Mouse (Mus musculus) fibroblast of lung, adult 2 months (primary cell): ENCODE measurements at regions not wholly inside any gene's neighbourhood (a gene's known extent, or its start where the extent isn't known, plus 50 kb on each side); places are given as distances from the start of the nearest gene placed in this dataset.
A peak's percentile ranks its signal among the peaks of the same experiment; 100 is the strongest.

Experiments used
- DNase-seq: peaks from one replicate; pipeline ENCODE4 v3.0.0-alpha.2; 2011; ENCODE audit warnings: low read depth

- no peak for DNase-seq
Observed at GRCm38 (mm10) chr12:12147088-12147687, 114.8 kb upstream of the Fam49a start.

DNA sequence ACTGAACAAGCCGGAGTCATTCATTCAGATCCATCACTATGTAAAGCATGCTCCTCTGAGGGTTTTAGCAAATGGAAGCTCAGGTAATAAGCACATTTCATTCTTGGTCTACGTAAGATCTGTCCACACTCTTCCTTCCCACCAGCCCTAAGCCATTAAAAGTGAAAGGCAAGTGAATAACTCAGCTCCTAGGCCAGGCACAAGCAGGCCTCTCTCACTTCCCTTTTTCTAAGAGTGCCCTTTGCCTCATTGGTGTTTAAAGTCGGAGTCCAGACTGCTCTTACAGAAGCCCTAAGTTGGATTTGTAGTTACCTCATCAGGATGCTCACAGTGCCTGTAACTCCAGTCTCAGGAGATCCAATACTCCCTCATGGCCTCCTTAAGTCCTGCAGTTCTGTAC is 114.1 kb upstream of the Fam49a start:
- DNase-seq = no peak

- DNase-seq = peak; percentile 18
Observed at GRCm38 (mm10) chr12:12148659-12149399, 113.1 kb upstream of the Fam49a start.

DNA sequence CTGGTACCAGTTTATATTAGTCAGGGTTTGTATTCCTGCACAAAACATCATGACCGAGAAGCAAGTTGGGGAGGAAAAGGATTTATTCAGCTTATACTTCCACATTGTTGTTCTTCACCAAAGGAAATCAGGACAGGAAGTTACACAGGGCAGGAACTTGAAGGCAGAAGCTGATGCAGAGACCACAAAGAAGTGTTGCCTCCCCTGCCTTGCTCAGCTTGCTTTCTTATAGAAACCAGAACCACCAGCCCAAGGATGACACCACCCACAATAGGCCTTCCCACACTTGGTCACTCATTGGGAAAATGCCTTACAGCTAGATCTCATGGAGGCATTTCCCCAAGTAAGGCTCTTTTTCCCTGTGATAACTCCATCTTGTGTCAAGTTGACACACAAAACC is 97.5 kb upstream of the Fam49a start:
- no peak for DNase-seq

DNA sequence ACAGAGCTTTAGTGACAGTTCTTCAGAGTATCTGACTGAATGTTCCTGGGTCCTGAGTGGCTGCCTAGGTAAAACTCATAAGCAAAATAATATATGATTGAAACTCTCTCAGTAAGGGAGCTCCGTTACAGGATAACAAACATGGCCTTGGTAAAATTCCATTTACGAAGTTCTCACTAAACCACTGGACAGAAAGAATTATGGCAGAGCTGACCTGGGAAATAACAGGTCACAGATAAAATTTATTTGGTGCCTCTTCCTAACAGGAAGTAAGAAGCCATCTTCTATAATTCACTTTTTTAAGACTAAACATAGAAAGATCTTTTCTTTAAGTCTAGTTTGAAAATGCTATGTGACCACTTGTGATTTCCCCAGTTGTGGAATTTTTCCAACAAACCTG is 91.4 kb upstream of the Fam49a start:
- DNase-seq = no peak

DNA sequence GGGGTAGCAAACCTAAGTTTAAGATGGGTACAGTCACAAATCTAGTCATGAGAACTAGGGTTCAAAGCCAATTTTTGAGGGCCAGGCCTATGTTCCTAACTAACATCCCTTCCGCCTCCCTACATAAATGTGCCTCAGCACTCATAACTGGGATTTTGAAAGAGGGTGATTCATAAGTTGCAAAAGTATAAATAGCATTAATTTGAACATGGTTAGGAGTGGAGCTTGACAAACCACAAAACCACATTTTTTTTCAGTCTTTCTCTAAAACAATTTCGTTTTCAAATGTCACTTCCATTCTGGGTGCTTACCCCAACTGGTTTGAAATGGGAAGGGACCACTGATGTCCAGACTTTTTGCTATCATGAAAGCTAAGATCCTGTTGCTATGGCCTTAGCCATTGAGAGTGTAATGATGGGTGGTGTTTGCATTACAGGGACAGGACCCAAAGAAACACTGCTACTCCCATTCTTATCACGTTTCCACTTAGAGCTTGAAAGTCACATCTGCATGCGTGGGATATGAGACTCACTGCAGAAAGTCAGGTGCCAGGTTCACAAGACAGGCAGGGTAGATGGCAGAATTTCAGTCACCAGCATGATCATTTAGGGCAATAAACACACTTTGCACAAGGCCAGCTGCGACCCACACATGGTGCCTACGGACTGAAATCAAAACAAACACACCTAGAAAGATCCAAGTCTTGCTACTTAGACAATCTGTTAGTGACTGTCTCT is 89.7 kb upstream of the Fam49a start:
- DNase-seq = no peak

DNA sequence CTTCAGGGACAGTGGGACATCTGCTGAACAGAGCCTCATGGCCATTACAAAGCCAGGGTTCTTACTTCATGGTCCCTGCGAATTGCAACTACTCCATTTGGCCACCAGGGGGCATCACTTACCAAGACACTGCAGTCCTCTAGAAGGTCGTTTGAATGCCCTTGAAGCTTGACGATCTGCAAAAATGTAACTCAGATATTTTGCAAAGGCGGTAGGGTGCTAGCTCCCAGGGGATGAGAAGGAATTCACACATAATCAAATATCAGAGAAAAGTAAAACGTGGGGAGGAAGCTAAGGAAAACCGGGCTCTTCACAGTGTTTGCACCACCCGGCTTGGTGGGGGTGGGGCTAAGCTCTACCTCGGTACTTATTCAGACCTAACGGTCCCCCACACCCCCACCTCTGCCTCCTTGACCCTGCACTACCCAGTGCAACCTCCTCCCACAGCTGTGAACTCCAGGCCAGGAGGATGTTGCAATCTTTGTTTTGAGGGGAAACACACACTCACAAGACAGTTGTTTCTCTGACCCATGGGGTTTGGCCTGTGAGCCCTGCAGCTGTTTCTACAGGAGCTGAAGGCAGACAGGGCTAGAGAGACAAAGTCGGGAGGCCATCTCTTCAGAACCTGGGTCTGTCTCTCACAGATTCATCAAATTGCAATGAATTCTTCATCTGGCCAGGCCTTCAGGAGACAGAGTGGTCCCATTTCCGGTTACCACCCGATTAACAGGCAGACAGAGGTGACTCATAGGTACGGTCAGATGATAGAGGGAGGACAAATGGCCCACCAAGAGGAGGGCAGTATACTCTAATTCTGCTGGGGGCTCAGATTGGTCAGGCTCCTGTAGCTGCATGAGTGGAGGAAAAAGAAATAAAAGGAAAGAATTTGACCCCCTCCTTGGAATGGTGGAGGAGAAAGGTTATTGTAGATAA is 85.3 kb upstream of the Fam49a start:
- no peak for DNase-seq

DNA sequence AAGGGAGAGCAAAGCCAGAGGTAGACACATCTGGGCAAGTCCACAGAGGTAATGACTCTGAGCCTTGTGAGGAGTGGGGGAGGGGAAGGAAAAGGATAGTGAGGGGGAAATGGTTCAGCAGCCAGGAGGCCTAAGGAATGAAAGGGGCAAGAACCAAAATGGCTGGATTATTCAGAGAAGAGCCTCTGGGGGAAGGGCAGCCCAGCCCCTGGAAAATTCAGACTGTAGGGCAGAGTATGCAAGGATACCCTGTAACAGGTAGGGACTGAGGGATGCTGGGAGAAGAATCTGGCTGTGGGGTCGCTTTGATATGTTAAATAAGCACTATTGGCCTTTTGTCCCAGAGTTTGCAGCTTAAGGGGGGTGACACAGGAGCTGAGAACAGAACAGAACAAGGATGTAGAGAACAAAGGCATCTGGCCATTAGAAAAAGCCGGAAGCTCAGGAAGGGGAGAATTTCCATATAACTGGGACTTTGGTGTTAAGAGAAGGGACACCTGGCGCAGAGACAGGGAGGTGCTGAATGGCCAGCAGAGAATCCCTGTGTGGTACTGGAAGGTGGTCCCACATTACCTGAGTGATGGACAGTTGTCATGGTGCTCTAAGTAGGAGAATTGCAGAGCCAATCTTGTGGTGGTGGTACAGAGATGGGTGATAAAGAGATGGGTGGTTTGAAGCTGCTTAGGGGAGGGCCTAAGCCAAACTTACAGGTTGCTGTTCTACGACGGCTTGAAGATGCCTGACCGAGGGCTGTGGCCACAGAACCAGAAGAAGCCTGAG is 84.5 kb upstream of the Fam49a start:
- no peak for DNase-seq

DNA sequence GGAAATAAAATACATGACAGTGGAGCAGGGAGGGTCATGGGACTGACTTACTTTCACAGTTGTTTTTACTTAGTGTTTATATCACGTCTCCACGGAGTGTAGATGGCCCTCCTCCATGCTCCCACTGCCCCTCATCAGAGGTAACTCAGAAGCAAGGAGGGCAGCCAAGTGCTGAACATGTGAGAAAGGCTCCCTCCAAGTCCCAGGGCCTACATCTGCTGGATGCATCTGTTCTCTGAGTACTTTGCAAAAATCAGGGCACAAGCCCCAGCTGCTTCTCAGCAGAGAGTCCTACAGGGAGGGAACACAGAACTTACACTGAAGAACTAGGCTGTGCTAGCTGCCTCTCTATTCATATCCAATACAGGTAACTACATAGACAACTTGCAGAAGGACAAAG is 83.5 kb upstream of the Fam49a start:
- no peak for DNase-seq

- no peak for DNase-seq
Observed at GRCm38 (mm10) chr12:12179292-12179865, 82.6 kb upstream of the Fam49a start.

GRCm38 (mm10) chr12:12180986-12181385 is 81.0 kb upstream of the Fam49a start:
- no peak for DNase-seq

DNA sequence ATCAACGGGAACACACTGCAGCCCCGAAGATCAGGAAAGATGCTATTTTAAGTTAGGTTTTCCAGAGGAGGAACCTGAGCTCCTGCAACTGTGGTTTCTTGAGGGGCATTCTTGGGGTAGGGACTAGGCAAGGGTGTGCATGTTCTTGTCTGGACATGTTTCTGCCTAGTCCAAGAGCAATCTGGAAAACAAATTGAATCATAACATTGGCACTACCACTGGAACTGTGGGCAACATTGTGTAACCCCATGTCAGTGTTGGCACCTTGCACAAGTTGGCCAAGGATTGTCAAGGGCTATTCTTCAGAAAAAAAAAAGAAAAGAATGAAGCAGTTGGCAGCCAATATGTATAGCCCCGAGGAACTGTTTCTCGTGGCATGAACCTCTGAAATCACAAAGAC is 80.3 kb upstream of the Fam49a start:
- DNase-seq = peak; percentile 81

- DNase-seq = no peak
Observed at GRCm38 (mm10) chr12:12186353-12186752, 75.6 kb upstream of the Fam49a start.

DNA sequence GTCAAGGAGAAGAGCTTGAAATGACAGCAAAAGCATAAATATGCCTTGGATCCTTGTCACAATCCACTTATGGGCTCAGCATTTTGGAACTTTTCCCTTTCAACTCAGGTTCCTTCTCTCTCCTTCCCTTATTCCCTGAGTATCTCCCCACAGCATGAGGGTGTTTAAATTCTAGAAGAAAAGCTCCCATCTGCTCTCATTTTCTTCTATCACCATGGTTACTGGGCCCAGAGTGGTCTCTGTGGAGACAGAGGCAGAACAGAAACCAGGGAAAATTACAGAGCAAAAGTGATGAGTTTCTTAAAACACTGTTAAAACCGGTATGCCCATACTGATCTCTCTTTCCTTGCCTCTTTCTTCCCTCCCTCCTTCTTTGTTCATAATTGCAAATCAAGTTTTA is 66.9 kb upstream of the Fam49a start:
- no peak for DNase-seq

DNA sequence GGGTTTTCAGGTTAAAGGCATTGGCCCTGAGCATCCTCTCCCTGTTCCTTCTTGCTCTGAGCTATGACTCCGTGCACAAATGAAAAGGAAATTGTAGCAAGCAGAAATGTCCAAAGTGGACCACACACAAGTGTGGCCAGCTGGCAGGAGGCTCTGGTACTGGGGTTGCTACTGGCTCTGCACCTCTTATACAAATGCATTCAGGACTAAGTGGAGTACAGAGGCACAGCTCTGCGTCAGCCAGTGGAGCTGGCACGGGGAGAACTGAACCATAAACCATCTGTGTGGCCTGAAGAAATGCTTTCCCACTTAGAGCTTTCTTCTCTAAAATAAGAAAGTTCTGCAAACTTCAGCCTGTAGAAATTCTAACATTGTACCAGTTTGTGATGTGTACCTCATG is 65.3 kb upstream of the Fam49a start:
- no peak for DNase-seq

- DNase-seq = no peak
Observed at GRCm38 (mm10) chr12:12208216-12208615, 53.7 kb upstream of the Fam49a start.
